Mouse (Mus musculus) G1E (cell line): ENCODE measurements around the gene Sphkap.

ENCODE experiments used
- CTCF ChIP-seq: IDR thresholded peaks from 2 replicates; pipeline ENCODE4 v1.5.1; 2012; ENCODE audit warnings: low read depth, low read length, inconsistent platforms, mixed read lengths
- GATA1 ChIP-seq: IDR thresholded peaks from 2 replicates; pipeline ENCODE4 v1.6.1; 2012; ENCODE audit warnings: borderline replicate concordance, low read length, inconsistent platforms, mixed read lengths

DNA sequence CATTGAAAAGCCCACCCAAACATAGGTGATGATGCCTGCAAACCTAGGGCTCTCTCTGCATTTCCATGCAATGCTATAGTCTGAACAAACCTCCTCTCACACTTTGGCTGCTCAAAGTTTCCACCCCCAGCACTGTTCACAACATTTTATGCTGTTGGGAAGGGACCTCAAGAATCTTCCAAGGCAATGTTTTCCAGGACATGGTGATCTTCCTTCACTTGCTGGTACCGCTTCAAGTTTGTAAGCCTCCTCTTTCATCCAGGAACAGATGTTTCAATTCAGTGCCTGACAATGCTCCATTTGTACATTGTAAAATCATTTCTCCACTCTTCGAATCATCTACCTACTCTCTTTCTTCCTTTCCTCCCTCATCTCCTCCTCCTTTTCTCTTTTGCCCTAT, 11.7 kb downstream of the Sphkap start:
- TF ChIP-seq CTCF (no peak), GATA1 (no peak)
